Mouse (Mus musculus) neural tube, embryonic 13.5 days (tissue): ENCODE measurements around the gene Bach1. TPM values are rescaled to one million over a fixed set of nuclear protein-coding genes. Genes with fewer than 3 reads are reported as not detected.
A peak's percentile ranks its signal among the peaks of the same experiment; 100 is the strongest.

Source experiments
- ATAC-seq: fragments of 200-750 bp; cut with Nextera tagmentation; 2 replicates; pipeline ENCODE4 v1.8.0; 2017; ENCODE audit warnings: low read depth, mild to moderate bottlenecking, moderate TSS enrichment, moderate library complexity
- H3K27ac ChIP-seq: fragments of 300-500 bp; sonication (generic); replicated peaks from 2 replicates; pipeline ENCODE4 v1.5.1; 2015; ENCODE audit warnings: moderate library complexity, mild to moderate bottlenecking, inconsistent platforms
- H3K27me3 ChIP-seq: fragments of 300-500 bp; sonication (generic); 2 replicates; pipeline ENCODE4 v1.6.1; 2015; ENCODE audit warnings: mild to moderate bottlenecking, inconsistent platforms
- H3K36me3 ChIP-seq: fragments of 300-500 bp; sonication (generic); 2 replicates; pipeline ENCODE4 v1.6.1; 2015; ENCODE audit warnings: mild to moderate bottlenecking, inconsistent platforms
- H3K4me1 ChIP-seq: fragments of 300-500 bp; sonication (generic); replicated peaks from 2 replicates; pipeline ENCODE4 v1.6.1; 2015; ENCODE audit warnings: inconsistent platforms
- H3K4me2 ChIP-seq: fragments of 300-500 bp; sonication (generic); 2 replicates; pipeline ENCODE4 v1.6.1; 2015; ENCODE audit warnings: inconsistent platforms, mild to moderate bottlenecking, moderate library complexity
- H3K4me3 ChIP-seq: fragments of 300-500 bp; sonication (generic); 2 replicates; pipeline ENCODE4 v1.5.1; 2015; ENCODE audit warnings: mild to moderate bottlenecking, inconsistent platforms
- H3K9ac ChIP-seq: fragments of 300-500 bp; sonication (generic); 2 replicates; pipeline ENCODE4 v1.6.1; 2015; ENCODE audit warnings: moderate library complexity, mild to moderate bottlenecking, inconsistent platforms
- H3K9me3 ChIP-seq: fragments of 300-500 bp; sonication (generic); 2 replicates; pipeline ENCODE4 v1.6.1; 2016; ENCODE audit warnings: inconsistent platforms
- WGBS: fragments of 180-500 bp; shearing (Covaris S2); methylation state at CpG from one replicate; pipeline ENCODE4 v1.1.7; 2015; 5-methylcytosine and 5-hydroxymethylcytosine counted together
- polyA plus RNA-seq: library from polyadenylated mRNA; unstranded; fragments of >200 nt; fragmentation: Nextera tagmentation; extraction: Ambion mirVana; gene quantifications from 2 replicates; pipeline ENCODE4 v1.2.1, GENCODE M21; 2015

Gene Bach1
- polyA plus RNA-seq, 1 experiment from 2014 or later: 19.6 TPM

GRCm38 (mm10) chr16:87717046-87717660 lies 18.4 kb downstream of the Bach1 start:
- H3K9ac ChIP-seq: no peak overlapping the region
- no peak overlapping the region for H3K27ac ChIP-seq
- ATAC-seq: no peak
- H3K9me3 ChIP-seq: no peaks in the 10 kb centered on the region
- peaks cover 42% of the 10 kb centered on the region for H3K36me3 ChIP-seq
- WGBS: 77% methylated on average over 5 of the region's 5 CpGs
- no peaks in the 10 kb centered on the region for H3K27me3 ChIP-seq
- H3K4me3 ChIP-seq: no peak overlapping the region
- no peak overlapping the region for H3K4me2 ChIP-seq
- peaks cover 32% of the 10 kb centered on the region for H3K4me1 ChIP-seq

- Histone ChIP-seq H3K27me3 (no peaks in the 10 kb centered on the region), H3K36me3 (peaks cover 59% of the 10 kb centered on the region), H3K27ac (no peak overlapping the region), H3K4me2 (no peak overlapping the region), H3K4me1 (peaks cover 18% of the 10 kb centered on the region), H3K4me3 (no peak overlapping the region), H3K9me3 (no peaks in the 10 kb centered on the region), H3K9ac (no peak overlapping the region)
- WGBS: 94% methylated on average over 11 of the region's 11 CpGs
- no peak for ATAC-seq
These were observed 20.3 kb downstream of the Bach1 start for GRCm38 (mm10) chr16:87719071-87719470.

GRCm38 (mm10) chr16:87719688-87720283 lies 21.0 kb downstream of the Bach1 start:
- 90% methylated on average over 23 of the region's 23 CpGs for WGBS
- ATAC-seq: no peak

GRCm38 (mm10) chr16:87720851-87721409 lies 22.2 kb downstream of the Bach1 start:
- Histone ChIP-seq H3K9ac (no peak overlapping the region), H3K4me2 (no peak overlapping the region), H3K36me3 (peaks cover 71% of the 10 kb centered on the region), H3K9me3 (no peaks in the 10 kb centered on the region), H3K4me3 (no peak overlapping the region), H3K27me3 (no peaks in the 10 kb centered on the region), H3K4me1 (peaks cover 11% of the 10 kb centered on the region; the same call in 1 of the 2 replicates), H3K27ac (no peak overlapping the region)
- WGBS: 94% methylated on average over 24 of the region's 24 CpGs
- no peak for ATAC-seq

More at GRCm38 (mm10) chr16:87719688-87720283, 21.0 kb downstream of the Bach1 start:
- no peak overlapping the region for H3K27ac ChIP-seq
- peaks cover 18% of the 10 kb centered on the region for H3K4me1 ChIP-seq
- H3K4me3 ChIP-seq: no peak overlapping the region
- peaks cover 67% of the 10 kb centered on the region for H3K36me3 ChIP-seq
- H3K4me2 ChIP-seq: no peak overlapping the region
- H3K9ac ChIP-seq: no peak overlapping the region
- H3K9me3 ChIP-seq: no peaks in the 10 kb centered on the region
- no peaks in the 10 kb centered on the region for H3K27me3 ChIP-seq

GRCm38 (mm10) chr16:87722857-87723256 lies 24.1 kb downstream of the Bach1 start:
- no peak overlapping the region for H3K4me3 ChIP-seq
- no peaks in the 10 kb centered on the region for H3K9me3 ChIP-seq
- no peak overlapping the region for H3K4me2 ChIP-seq
- no peaks in the 10 kb centered on the region for H3K27me3 ChIP-seq
- no peak overlapping the region for H3K9ac ChIP-seq
- no peak for ATAC-seq
- peaks cover 77% of the 10 kb centered on the region for H3K36me3 ChIP-seq
- 90% methylated on average over 5 of the region's 5 CpGs for WGBS
- H3K27ac ChIP-seq: no peak overlapping the region
- H3K4me1 ChIP-seq: 0 out of 2 replicates have a peak, but pooled peaks cover 10% of the 10 kb centered on the region

GRCm38 (mm10) chr16:87723479-87723878 lies 24.7 kb downstream of the Bach1 start:
- Histone ChIP-seq H3K4me1 (0 out of 2 replicates have a peak, but pooled peaks cover 10% of the 10 kb centered on the region), H3K4me2 (no peak overlapping the region), H3K27ac (no peak overlapping the region), H3K9ac (no peak overlapping the region), H3K4me3 (no peak overlapping the region), H3K27me3 (no peaks in the 10 kb centered on the region), H3K9me3 (no peaks in the 10 kb centered on the region), H3K36me3 (peaks cover 81% of the 10 kb centered on the region)
- WGBS: 92% methylated on average over 15 of the region's 15 CpGs
- no peak for ATAC-seq

- Histone ChIP-seq H3K9me3 (no peaks in the 10 kb centered on the region), H3K36me3 (peaks cover 79% of the 10 kb centered on the region), H3K27ac (no peak overlapping the region), H3K9ac (no peak overlapping the region), H3K4me3 (no peak overlapping the region), H3K4me1 (0 out of 2 replicates have a peak, but pooled peaks cover 9% of the 10 kb centered on the region), H3K4me2 (no peak overlapping the region), H3K27me3 (no peaks in the 10 kb centered on the region)
- 89% methylated on average over 4 of the region's 4 CpGs for WGBS
- ATAC-seq: no peak
These were observed 26.1 kb downstream of the Bach1 start for GRCm38 (mm10) chr16:87724826-87725225.

- Histone ChIP-seq H3K36me3 (peaks cover 79% of the 10 kb centered on the region), H3K4me3 (no peak overlapping the region), H3K4me1 (0 out of 2 replicates have a peak, but pooled peaks cover 5% of the 10 kb centered on the region), H3K9me3 (no peaks in the 10 kb centered on the region), H3K4me2 (no peak overlapping the region), H3K27ac (no peak overlapping the region), H3K27me3 (no peaks in the 10 kb centered on the region), H3K9ac (no peak overlapping the region)
- WGBS: 92% methylated on average over 5 of the region's 5 CpGs
- no peak for ATAC-seq
These were observed 26.5 kb downstream of the Bach1 start for GRCm38 (mm10) chr16:87725241-87725640.

- Histone ChIP-seq H3K4me1 (0 out of 2 replicates have a peak, but pooled peaks cover 4% of the 10 kb centered on the region), H3K4me3 (no peak overlapping the region), H3K9ac (no peak overlapping the region), H3K27ac (no peak overlapping the region), H3K27me3 (no peaks in the 10 kb centered on the region), H3K36me3 (peaks cover 79% of the 10 kb centered on the region), H3K4me2 (no peak overlapping the region), H3K9me3 (no peaks in the 10 kb centered on the region)
- no peak for ATAC-seq
- 95% methylated on average over 21 of the region's 21 CpGs for WGBS
These were observed 27.2 kb downstream of the Bach1 start for GRCm38 (mm10) chr16:87725963-87726362.

- Histone ChIP-seq H3K27ac (no peak overlapping the region), H3K4me3 (no peak overlapping the region), H3K4me1 (0 out of 2 replicates have a peak, but pooled peaks cover 4% of the 10 kb centered on the region), H3K4me2 (no peak overlapping the region), H3K27me3 (no peaks in the 10 kb centered on the region), H3K9ac (no peak overlapping the region), H3K36me3 (peaks cover 79% of the 10 kb centered on the region), H3K9me3 (no peaks in the 10 kb centered on the region)
- ATAC-seq: no peak
- 93% methylated on average over 6 of the region's 6 CpGs for WGBS
These were observed 27.6 kb downstream of the Bach1 start for GRCm38 (mm10) chr16:87726369-87726768.

GRCm38 (mm10) chr16:87727250-87727649 lies 28.5 kb downstream of the Bach1 start:
- Histone ChIP-seq H3K4me2 (no peak overlapping the region), H3K9ac (no peak overlapping the region), H3K9me3 (no peaks in the 10 kb centered on the region), H3K27me3 (no peaks in the 10 kb centered on the region), H3K27ac (0 out of 2 replicates have a peak overlapping the region, but pooled peaks have one; percentile 38), H3K4me1 (0 out of 2 replicates have a peak, but pooled peaks cover 4% of the 10 kb centered on the region), H3K4me3 (no peak overlapping the region), H3K36me3 (peaks cover 73% of the 10 kb centered on the region)
- ATAC-seq: no peak
- WGBS: 48% methylated on average over 9 of the region's 9 CpGs

- 0 out of 2 replicates have a peak, but pooled peaks cover 4% of the 10 kb centered on the region for H3K4me1 ChIP-seq
- H3K4me3 ChIP-seq: no peak overlapping the region
- H3K4me2 ChIP-seq: no peak overlapping the region
- H3K27ac ChIP-seq: no peak overlapping the region
- 66% methylated on average over 14 of the region's 14 CpGs for WGBS
- no peak overlapping the region for H3K9ac ChIP-seq
- no peaks in the 10 kb centered on the region for H3K9me3 ChIP-seq
- H3K27me3 ChIP-seq: no peaks in the 10 kb centered on the region
- 0 out of 2 replicates have a peak, but pooled peaks have one; percentile 19 for ATAC-seq
- peaks cover 68% of the 10 kb centered on the region for H3K36me3 ChIP-seq
These were observed 29.2 kb downstream of the Bach1 start for GRCm38 (mm10) chr16:87727918-87728317.
